Mouse (Mus musculus): ENCODE measurements around the gene Calm1. TPM values are rescaled to one million over a fixed set of nuclear protein-coding genes. Genes with fewer than 3 reads are reported as not detected.

The Calm1 gene
- total RNA-seq (2012; rRNA removed) (602 and 651 TPM in 2 replicates), polyA plus RNA-seq (2012; ENCODE audit: insufficient read depth in 1 of 2, insufficient read length in 2 of 2, low read depth in 1 of 2, low replicate concordance in 2 of 2, missing spikeins in 1 of 2) (1,000 to 10,000 TPM in 1 of 2 experiments, 100 to 1,000 TPM in 1; 524 to 3,339 TPM)

GRCm38 (mm10) chr12:100198967-100199660 lies at the start of gene Calm1:
Calm1 (plus strand) TSS chr12:100199435.
- DNase-seq (ENCODE audit: low read depth, low spot score) = peak; percentile 96
- Histone ChIP-seq H3K9ac (ENCODE audit: control insufficient read depth, low read depth, low read length, poor library complexity, severe bottlenecking) (peak within 1 kb of the TSS; percentile 89), H3K9me3 (replicated peaks; ENCODE audit: insufficient read depth, low read length) (no peaks in the 10 kb centered on the region), H3K79me2 (ENCODE audit: control insufficient read depth, insufficient read depth, low read length, poor library complexity) (peaks cover 32% of the 10 kb centered on the region), H3K4me1 (ENCODE audit: control insufficient read depth in 1 of 2, insufficient read depth in 2 of 2, low read length in 2 of 2) (peaks cover 3 to 5% of the 10 kb centered on the region in 2 experiments; a peak in 3 of 4 replicates), H3K27me3 (ENCODE audit: control insufficient read depth in 1 of 2, insufficient read depth in 2 of 2, low read length in 2 of 2) (no peaks in the 10 kb centered on the region), H3K4me3 (ENCODE audit: control insufficient read depth in 1 of 2, insufficient read depth in 1 of 2, low read depth in 2 of 2, low read length in 2 of 2) (peak within 1 kb of the TSS; percentile 77 to 91), H3K27ac (ENCODE audit: control insufficient read depth, low read depth, low read length) (peak within 1 kb of the TSS; percentile 82), H3K36me3 (ENCODE audit: control insufficient read depth in 1 of 2, insufficient read depth in 2 of 2, low read length in 2 of 2) (peaks cover 3 to 13% of the 10 kb centered on the region in 2 experiments)
- TF ChIP-seq POLR2A (IDR thresholded peaks at IDR 0.05; ENCODE audit: control insufficient read depth in 1 of 2, insufficient read depth in 1 of 2, low read depth in 1 of 2, low read length in 2 of 2, poor library complexity in 1 of 2) (peak; percentile 100), CHD2 (IDR thresholded peaks at IDR 0.05; ENCODE audit: low read length) (no peak), MEF2A (IDR thresholded peaks at IDR 0.05; ENCODE audit: extremely low read depth, insufficient replicate concordance, low read depth, low read length, poor library complexity, severe bottlenecking) (no peak), SMC3 (IDR thresholded peaks at IDR 0.05; ENCODE audit: low read depth, low read length) (no peak; the same call in none of the 2 replicates), ZC3H11A (IDR thresholded peaks at IDR 0.05; ENCODE audit: low read depth, low read length) (no peak), NELFE (IDR thresholded peaks at IDR 0.05; ENCODE audit: low read depth, low read length) (peak; percentile 100), HCFC1 (IDR thresholded peaks at IDR 0.05; ENCODE audit: low read depth, low read length) (peak; percentile 79), JUND (IDR thresholded peaks at IDR 0.05; ENCODE audit: low read depth, low read length) (no peak), KAT2A (conservative IDR thresholded peaks at IDR 0.05; ENCODE audit: low read depth, low read length) (peak; percentile 94), E2F4 (IDR thresholded peaks at IDR 0.05; ENCODE audit: borderline replicate concordance, low read depth, low read length) (no peak), TCF12 (IDR thresholded peaks at IDR 0.05; ENCODE audit: low read depth, low read length) (peak; percentile 90), USF1 (IDR thresholded peaks at IDR 0.05; ENCODE audit: low read depth, low read length) (no peak), MYB (IDR thresholded peaks at IDR 0.05; ENCODE audit: low read depth, low read length) (no peak), RCOR1 (IDR thresholded peaks at IDR 0.05; ENCODE audit: low read depth, low read length) (no peak), RAD21 (IDR thresholded peaks at IDR 0.05; ENCODE audit: low read depth, low read length) (no peak), ZNF384 (IDR thresholded peaks at IDR 0.05; ENCODE audit: low read depth, low read length) (no peak), ELF1 (IDR thresholded peaks at IDR 0.05; ENCODE audit: low read depth, low read length) (peak; percentile 63; the same call in 1 of the 2 replicates), GATA1 (IDR thresholded peaks at IDR 0.05; ENCODE audit: low read depth, low read length) (no peak), UBTF (IDR thresholded peaks at IDR 0.05; ENCODE audit: borderline replicate concordance, insufficient read depth, low read depth, low read length) (peak; percentile 84; the same call in 1 of the 2 replicates), USF2 (IDR thresholded peaks at IDR 0.05; ENCODE audit: borderline replicate concordance in 1 of 2, insufficient read depth in 1 of 2, low read depth in 1 of 2, low read length in 2 of 2) (no peak), TBP (IDR thresholded peaks at IDR 0.05; ENCODE audit: low read depth, low read length) (peak; percentile 99), ZKSCAN1 (IDR thresholded peaks at IDR 0.05; ENCODE audit: low read depth, low read length) (0 out of 2 replicates have a peak, but pooled peaks have one; percentile 8), MAFK (IDR thresholded peaks at IDR 0.05; ENCODE audit: borderline replicate concordance, low read depth, low read length) (no peak), POLR2AphosphoS2 (IDR thresholded peaks at IDR 0.05; ENCODE audit: low read length) (peak; percentile 100), POLR2AphosphoS5 (IDR thresholded peaks at IDR 0.05; ENCODE audit: borderline replicate concordance, low read depth, low read length) (peak; percentile 100), SIN3A (IDR thresholded peaks at IDR 0.05; ENCODE audit: low read length) (peak; percentile 89), MXI1 (IDR thresholded peaks at IDR 0.05; ENCODE audit: low read depth, low read length) (peak; percentile 83), ETS1 (IDR thresholded peaks at IDR 0.05; ENCODE audit: low read depth, low read length) (peak; percentile 47), MAX (IDR thresholded peaks at IDR 0.05; ENCODE audit: low read length) (peak; percentile 67), BHLHE40 (IDR thresholded peaks at IDR 0.05; ENCODE audit: borderline replicate concordance, low read depth, low read length) (0 out of 2 replicates have a peak, but pooled peaks have one; percentile 10), MYC (IDR thresholded peaks at IDR 0.05; ENCODE audit: low read depth, low read length) (peak; percentile 65; the same call in 1 of the 2 replicates), MAZ (IDR thresholded peaks at IDR 0.05; ENCODE audit: low read depth, low read length) (peak; percentile 80; the same call in 1 of the 2 replicates), ZMIZ1 (IDR thresholded peaks at IDR 0.05; ENCODE audit: low read depth, low read length) (peak; percentile 100), GABPA (IDR thresholded peaks at IDR 0.05; ENCODE audit: low read depth, low read length) (no peak), CTCF (IDR thresholded peaks at IDR 0.05 in 2 of 3, conservative IDR thresholded peaks at IDR 0.05 in 1 of 3; ENCODE audit: control insufficient read depth in 1 of 3, insufficient read depth in 1 of 3, low read depth in 2 of 3, low read length in 3 of 3, poor library complexity in 1 of 3, severe bottlenecking in 1 of 3) (no peak; a peak in 1 of 6 replicates)

Data from MEL (cell line).